Mouse (Mus musculus) intestine, embryonic 14.5 days (tissue): ENCODE data around the gene Atxn7l3. TPM values are rescaled to one million over a fixed set of nuclear protein-coding genes. Genes with fewer than 3 reads are reported as not detected.
"Not testable (repeated sequence)": the region's sequence is repeated elsewhere in the genome, so short reads cannot be mapped to it uniquely, and the experiment has no call there.

Experiments
- ATAC-seq: fragments of 200-750 bp; cut with Nextera tagmentation; replicated peaks from 2 replicates; pipeline ENCODE4 v1.8.0; 2017; ENCODE audit warnings: low read depth, moderate number of reproducible peaks, moderate TSS enrichment, moderate library complexity; ENCODE audit not compliant: low FRiP score, low TSS enrichment
- DNase-seq: peaks from one replicate; pipeline ENCODE4 v3.0.0-alpha.2; 2018; ENCODE audit warnings: low spot score
- H3K27ac ChIP-seq: fragments of 300-500 bp; sonication (generic); 2 replicates; pipeline ENCODE4 v1.5.1; 2014; ENCODE audit warnings: low read depth, mild to moderate bottlenecking, control low read depth
- H3K27me3 ChIP-seq: fragments of 300-500 bp; sonication (generic); replicated peaks from 2 replicates; pipeline ENCODE4 v1.6.1; 2014; ENCODE audit warnings: low read length, control low read depth; ENCODE audit not compliant: control insufficient read depth, insufficient read depth
- H3K36me3 ChIP-seq: fragments of 300-500 bp; sonication (generic); 2 replicates; pipeline ENCODE4 v1.6.1; 2014; ENCODE audit warnings: low read length, control low read depth; ENCODE audit not compliant: control insufficient read depth, insufficient read depth
- H3K4me1 ChIP-seq: fragments of 300-500 bp; sonication (generic); replicated peaks from 2 replicates; pipeline ENCODE4 v1.6.1; 2014; ENCODE audit warnings: low read length, control low read depth, mixed read lengths; ENCODE audit not compliant: control insufficient read depth, insufficient read depth
- H3K4me2 ChIP-seq: fragments of 300-500 bp; sonication (generic); 2 replicates; pipeline ENCODE4 v1.6.1; 2014; ENCODE audit warnings: low read length
- H3K4me3 ChIP-seq: fragments of 300-500 bp; sonication (generic); 2 replicates; pipeline ENCODE4 v1.5.1; 2014; ENCODE audit warnings: low read depth, low read length, control low read depth, mixed read lengths
- H3K9ac ChIP-seq: fragments of 300-500 bp; sonication (generic); 2 replicates; pipeline ENCODE4 v1.6.1; 2014; ENCODE audit warnings: mild to moderate bottlenecking, low read length
- H3K9me3 ChIP-seq: fragments of 300-500 bp; sonication (generic); 2 replicates; pipeline ENCODE4 v1.6.1; 2016; ENCODE audit warnings: low read length, control low read depth; ENCODE audit not compliant: control insufficient read depth
- WGBS: fragments of 180-500 bp; shearing (Covaris S2); extraction: QIAGEN DNeasy Blood & Tissue Kit; methylation state at CpG from one replicate; pipeline ENCODE4 v1.1.7; 2014; 5-methylcytosine and 5-hydroxymethylcytosine counted together
- polyA plus RNA-seq: library from polyadenylated mRNA; unstranded; fragments of >200 nt; fragmentation: Nextera tagmentation; extraction: Ambion mirVana; gene quantifications from 2 replicates; pipeline ENCODE4 v1.2.1, GENCODE M21; 2014

The Atxn7l3 gene
- polyA plus RNA-seq, 1 experiment from 2014 or later: 17.5 TPM

GRCm38 (mm10) chr11:102285095-102285834 is 11.2 kb downstream of the Atxn7l3 start:
- no peaks in the 10 kb centered on the region for H3K9me3 ChIP-seq
- peaks cover 27% of the 10 kb centered on the region for H3K36me3 ChIP-seq
- no peaks in the 10 kb centered on the region for H3K27me3 ChIP-seq
- 3% methylated on average over 30 of the region's 31 CpGs for WGBS
- peak overlapping the region; percentile 68; the same call in 1 of the 2 replicates for H3K27ac ChIP-seq
- H3K4me1 ChIP-seq: peaks cover 11% of the 10 kb centered on the region
- H3K4me3 ChIP-seq: peak overlapping the region; percentile 71
- ATAC-seq (peak; percentile 56), DNase-seq (no peak)
- H3K9ac ChIP-seq: peak overlapping the region; percentile 53
- H3K4me2 ChIP-seq: peak overlapping the region; percentile 52

GRCm38 (mm10) chr11:102284501-102285094 is 11.8 kb downstream of the Atxn7l3 start, which contains the start of gene Tmub2:
TSS of gene Tmub2 (plus strand) at chr11:102284931.
- peak within 1 kb of the TSS; percentile 53 for H3K9ac ChIP-seq
- WGBS: 1% methylated on average over 32 of the region's 32 CpGs
- ATAC-seq: peak; percentile 90
- peak; percentile 94 for DNase-seq
- peak within 1 kb of the TSS; percentile 52 for H3K4me2 ChIP-seq
- peaks cover 11% of the 10 kb centered on the region for H3K4me1 ChIP-seq
- peak within 1 kb of the TSS; percentile 71 for H3K4me3 ChIP-seq
- H3K36me3 ChIP-seq: peaks cover 20% of the 10 kb centered on the region
- no peaks in the 10 kb centered on the region for H3K27me3 ChIP-seq
- no peaks in the 10 kb centered on the region for H3K9me3 ChIP-seq
- H3K27ac ChIP-seq: peak within 1 kb of the TSS; percentile 68; the same call in 1 of the 2 replicates

- peak overlapping the region; percentile 52 for H3K4me2 ChIP-seq
- H3K36me3 ChIP-seq: peaks cover 16% of the 10 kb centered on the region
- H3K27me3 ChIP-seq: no peaks in the 10 kb centered on the region
- DNase-seq: no peak
- no peak overlapping the region; the same call in 1 of the 2 replicates for H3K27ac ChIP-seq
- WGBS: 92% methylated on average over 6 of the region's 6 CpGs
- peaks cover 11% of the 10 kb centered on the region for H3K4me1 ChIP-seq
- no peak for ATAC-seq
- no peak overlapping the region for H3K9ac ChIP-seq
- H3K9me3 ChIP-seq: no peaks in the 10 kb centered on the region
- peak overlapping the region; percentile 71 for H3K4me3 ChIP-seq
Measured at GRCm38 (mm10) chr11:102283922-102284321, 12.5 kb downstream of the Atxn7l3 start.

GRCm38 (mm10) chr11:102280267-102280666 is 16.2 kb downstream of the Atxn7l3 start:
- H3K4me1 ChIP-seq, H3K27me3 ChIP-seq, H3K27ac ChIP-seq, H3K36me3 ChIP-seq, H3K4me2 ChIP-seq, ATAC-seq, H3K9ac ChIP-seq, DNase-seq, H3K4me3 ChIP-seq, H3K9me3 ChIP-seq: not testable (repeated sequence)
- WGBS: 72% methylated on average over 6 of the region's 6 CpGs

- Histone ChIP-seq H3K36me3 (no peaks in the 10 kb centered on the region), H3K4me3 (no peak overlapping the region), H3K9me3 (no peaks in the 10 kb centered on the region), H3K27me3 (peaks cover 5% of the 10 kb centered on the region; the same call in 1 of the 2 replicates), H3K4me1 (no peaks in the 10 kb centered on the region; the same call in 1 of the 2 replicates), H3K9ac (no peak overlapping the region), H3K27ac (no peak overlapping the region), H3K4me2 (no peak overlapping the region)
- DNase-seq (no peak), ATAC-seq (no peak)
- 92% methylated on average over 3 of the region's 3 CpGs for WGBS
Measured at GRCm38 (mm10) chr11:102279595-102279994, 16.8 kb downstream of the Atxn7l3 start.

- DNase-seq: no peak
- no peaks in the 10 kb centered on the region for H3K36me3 ChIP-seq
- peaks cover 5% of the 10 kb centered on the region; the same call in 1 of the 2 replicates for H3K27me3 ChIP-seq
- H3K9me3 ChIP-seq: no peaks in the 10 kb centered on the region
- WGBS: 78% methylated on average over 9 of the region's 12 CpGs
- no peak overlapping the region for H3K4me2 ChIP-seq
- H3K4me3 ChIP-seq: no peak overlapping the region
- ATAC-seq: no peak
- no peak overlapping the region for H3K9ac ChIP-seq
- H3K4me1 ChIP-seq: no peaks in the 10 kb centered on the region; the same call in 1 of the 2 replicates
- H3K27ac ChIP-seq: no peak overlapping the region
Measured at GRCm38 (mm10) chr11:102277754-102278153, 18.7 kb downstream of the Atxn7l3 start.

- H3K9me3 ChIP-seq: no peaks in the 10 kb centered on the region
- peak overlapping the region; percentile 33 for H3K4me3 ChIP-seq
- H3K36me3 ChIP-seq: no peaks in the 10 kb centered on the region
- H3K27me3 ChIP-seq: peaks cover 5% of the 10 kb centered on the region; the same call in 1 of the 2 replicates
- H3K4me2 ChIP-seq: peak overlapping the region; percentile 63
- peak; percentile 65 for ATAC-seq
- peak overlapping the region; percentile 42 for H3K9ac ChIP-seq
- H3K27ac ChIP-seq: no peak overlapping the region
- WGBS: 2% methylated on average over 33 of the region's 33 CpGs
- DNase-seq: peak; percentile 78
- H3K4me1 ChIP-seq: no peaks in the 10 kb centered on the region; the same call in 1 of the 2 replicates
Measured at GRCm38 (mm10) chr11:102276411-102276915, 20.0 kb downstream of the Atxn7l3 start.

- no peak within 1 kb of the TSS for H3K4me3 ChIP-seq
- DNase-seq: no peak
- 0 out of 2 replicates have a peak, but pooled peaks cover 3% of the 10 kb centered on the region for H3K4me1 ChIP-seq
- no peak within 1 kb of the TSS for H3K4me2 ChIP-seq
- 0 out of 2 replicates have a peak, but pooled peaks cover 4% of the 10 kb centered on the region for H3K36me3 ChIP-seq
- no peaks in the 10 kb centered on the region for H3K9me3 ChIP-seq
- ATAC-seq: no peak
- no peak within 1 kb of the TSS for H3K9ac ChIP-seq
- no peaks in the 10 kb centered on the region for H3K27me3 ChIP-seq
- 92% methylated on average over 12 of the region's 12 CpGs for WGBS
- H3K27ac ChIP-seq: no peak within 1 kb of the TSS
Measured at GRCm38 (mm10) chr11:102268520-102269244, 27.7 kb downstream of the Atxn7l3 start, which contains the start of gene Asb16. TSS of gene Asb16 (plus strand) at chr11:102268743.
